Mouse (Mus musculus): ENCODE data around the gene Ccdc85c.

Gene Ccdc85c

GRCm38 (mm10) chr12:108274661-108275507, at the start of gene Ccdc85c:
Ccdc85c (minus strand) TSS chr12:108275425.
- DNase-seq (ENCODE audit: low spot score in 2 of 2) = peak; percentile 31 to 35

GRCm38 (mm10) chr12:108320096-108320495, 44.9 kb upstream of the Ccdc85c start:
- no peak for DNase-seq (ENCODE audit: low spot score in 2 of 2)

- no peak for DNase-seq (ENCODE audit: low spot score in 2 of 2)
These were observed 43.3 kb upstream of the Ccdc85c start for GRCm38 (mm10) chr12:108318499-108318898.

DNA sequence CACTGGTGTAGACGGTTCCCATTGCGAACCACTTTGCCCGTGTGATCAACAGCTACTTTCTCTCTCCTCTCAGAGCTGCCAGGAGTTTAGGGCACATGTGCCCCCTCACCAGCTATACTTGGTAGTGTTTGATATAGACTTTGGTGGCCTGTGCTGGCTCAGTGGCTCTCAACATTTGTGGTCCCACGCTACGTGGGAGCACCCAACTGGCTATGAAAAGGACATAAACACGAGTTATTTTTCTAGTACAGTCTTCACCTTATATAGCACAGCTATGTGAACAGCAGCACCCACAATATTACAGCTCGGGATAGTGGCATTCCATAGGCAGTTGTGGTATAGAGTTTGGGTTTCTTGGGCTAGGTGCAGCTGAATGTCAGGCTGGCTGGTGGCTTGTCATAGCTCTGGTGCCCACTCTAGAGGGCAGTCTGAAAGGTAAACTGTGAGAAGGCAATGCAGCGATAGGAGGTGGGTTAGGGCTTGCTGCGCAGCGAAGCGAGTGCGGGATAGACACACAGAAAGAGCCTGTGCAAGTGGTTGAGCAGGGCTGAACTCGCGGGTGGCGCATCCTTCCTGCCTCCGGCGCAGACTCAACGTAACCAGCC, 42.7 kb upstream of the Ccdc85c start:
- DNase-seq (ENCODE audit: low spot score in 2 of 2) = no peak

- DNase-seq (ENCODE audit: low spot score in 2 of 2) = no peak
These were observed 42.0 kb upstream of the Ccdc85c start for GRCm38 (mm10) chr12:108317201-108317738.

GRCm38 (mm10) chr12:108316655-108317054, 41.4 kb upstream of the Ccdc85c start:
- no peak for DNase-seq (ENCODE audit: low spot score in 2 of 2)

- no peak for DNase-seq (ENCODE audit: low spot score in 2 of 2)
These were observed 40.6 kb upstream of the Ccdc85c start for GRCm38 (mm10) chr12:108315818-108316217.

DNA sequence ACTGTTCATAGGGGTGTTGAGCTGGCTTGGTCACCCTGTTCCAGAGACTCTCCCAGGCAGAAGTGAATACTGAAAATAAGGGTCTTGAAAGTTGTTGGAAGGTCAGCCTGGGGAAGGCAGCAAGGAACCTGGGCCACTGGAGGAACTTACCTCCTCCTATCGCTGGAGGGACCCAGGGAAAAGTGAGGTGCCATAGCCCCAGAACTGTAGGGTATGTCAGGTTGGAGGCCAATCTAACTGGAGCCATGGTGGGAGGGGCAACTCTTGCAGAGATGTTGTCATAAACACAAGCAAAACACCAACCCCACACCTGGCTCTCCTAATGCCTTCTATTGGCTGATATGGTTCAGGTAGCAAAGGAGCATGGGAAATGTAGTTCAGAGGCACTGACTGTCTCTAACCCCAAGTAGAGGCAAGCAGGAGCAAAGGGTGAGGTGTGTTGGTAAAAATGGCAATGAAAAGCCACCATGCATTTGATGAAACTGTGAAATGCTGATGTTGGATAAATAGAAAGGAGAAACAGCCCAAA, 38.1 kb upstream of the Ccdc85c start:
- no peak for DNase-seq (ENCODE audit: low spot score in 2 of 2)

DNA sequence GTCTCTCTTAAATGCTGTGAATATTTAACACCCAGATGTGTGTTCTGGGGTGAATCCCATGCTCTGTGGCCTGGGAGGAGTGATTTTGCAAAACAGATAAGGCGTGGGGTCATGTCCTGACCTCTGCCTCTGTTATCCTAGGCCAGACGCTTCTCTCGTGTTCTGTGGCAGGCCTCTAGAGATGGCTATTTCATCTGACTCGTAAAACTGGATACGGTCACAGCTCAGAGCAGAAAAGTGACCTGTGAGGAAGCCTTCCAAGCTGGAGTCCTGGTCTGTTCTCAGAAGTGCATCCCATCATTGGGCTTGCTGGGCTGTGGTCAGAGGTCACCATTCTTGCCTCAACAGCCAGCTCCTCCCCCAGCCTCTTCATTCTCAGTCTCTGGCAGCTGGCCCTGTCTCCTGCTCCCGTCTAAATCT, 37.2 kb upstream of the Ccdc85c start:
- no peak for DNase-seq (ENCODE audit: low spot score in 2 of 2)

DNA sequence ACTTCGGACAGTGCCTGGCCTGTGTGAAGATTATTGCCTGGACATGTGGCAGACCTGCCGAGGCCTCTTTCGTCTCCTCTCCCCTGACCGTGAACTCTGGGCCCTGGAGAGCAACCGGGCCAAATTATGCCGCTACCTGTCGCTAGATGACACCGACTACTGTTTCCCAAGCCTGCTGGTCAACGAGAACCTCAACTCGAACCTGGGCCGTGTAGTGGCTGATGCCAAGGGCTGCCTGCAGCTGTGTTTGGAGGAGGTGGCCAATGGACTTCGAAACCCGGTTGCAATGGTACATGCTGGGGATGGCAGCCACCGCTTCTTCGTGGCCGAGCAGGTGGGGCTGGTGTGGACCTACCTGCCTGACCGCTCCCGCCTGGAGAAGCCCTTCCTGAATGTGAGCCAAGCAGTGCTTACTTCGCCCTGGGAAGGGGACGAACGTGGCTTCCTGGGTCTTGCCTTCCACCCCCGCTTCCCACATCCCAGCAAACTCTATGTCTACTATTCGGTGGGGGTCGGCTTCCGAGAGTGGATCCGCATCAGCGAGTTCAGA, 36.6 kb upstream of the Ccdc85c start:
- DNase-seq (ENCODE audit: low spot score in 2 of 2) = no peak

DNA sequence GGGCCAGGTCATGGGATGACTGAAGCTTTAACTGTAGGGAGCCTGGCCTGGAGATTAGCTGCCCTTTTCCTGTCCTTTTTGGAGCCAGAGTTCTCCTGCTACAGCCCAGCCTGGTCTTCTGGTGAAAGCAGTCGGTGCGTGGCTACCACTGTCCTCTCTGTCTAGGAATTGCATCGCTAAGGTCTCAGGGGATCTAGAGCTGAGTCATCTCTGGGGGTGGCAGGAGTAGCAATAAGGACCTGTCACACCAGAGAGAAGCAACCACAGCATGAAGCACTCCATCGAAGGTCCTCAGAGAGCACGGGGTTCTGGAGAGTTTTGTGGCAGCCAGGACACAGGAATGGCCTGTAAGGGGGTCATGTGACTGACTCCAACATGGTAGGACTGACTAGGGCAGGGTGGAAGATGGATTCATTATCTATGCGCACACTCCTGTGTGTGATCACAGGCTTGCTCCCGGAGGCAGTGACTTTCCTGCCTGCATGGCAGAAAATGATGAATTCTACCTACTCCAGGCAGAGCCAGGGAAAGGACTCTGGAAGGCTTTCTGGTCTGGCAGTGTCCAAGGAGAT, 35.3 kb upstream of the Ccdc85c start:
- no peak for DNase-seq (ENCODE audit: low spot score in 2 of 2)

- no peak for DNase-seq (ENCODE audit: low spot score in 2 of 2)
These were observed 34.8 kb upstream of the Ccdc85c start for GRCm38 (mm10) chr12:108310041-108310440.

GRCm38 (mm10) chr12:108309116-108309794, 34.0 kb upstream of the Ccdc85c start:
- DNase-seq (ENCODE audit: low spot score in 2 of 2) = no peak

DNA sequence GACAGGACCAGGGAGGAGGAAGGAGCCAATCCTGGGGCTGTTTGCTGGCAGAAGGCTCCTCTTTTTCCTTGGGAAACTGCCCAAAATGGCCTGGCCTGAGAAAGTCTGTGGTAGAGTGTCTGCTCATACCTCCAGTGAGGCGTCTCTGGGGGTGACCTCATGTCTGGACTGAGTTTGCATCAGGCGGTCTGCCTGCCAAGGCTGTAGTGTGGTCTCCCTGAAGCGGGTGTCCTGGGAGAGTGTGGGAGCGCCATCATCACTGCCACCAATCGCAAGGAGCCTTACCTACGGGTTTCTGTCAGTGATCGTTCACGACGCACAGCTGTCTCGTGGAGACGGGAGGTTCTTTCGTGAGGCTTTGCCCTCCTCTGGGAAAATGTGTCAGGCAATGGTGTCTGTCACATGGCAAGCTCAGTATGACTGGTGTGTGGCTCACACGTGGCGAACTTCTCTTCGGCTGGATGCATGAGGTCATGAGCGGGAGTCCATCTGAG, 33.2 kb upstream of the Ccdc85c start:
- DNase-seq (ENCODE audit: low spot score in 2 of 2) = no peak

DNA sequence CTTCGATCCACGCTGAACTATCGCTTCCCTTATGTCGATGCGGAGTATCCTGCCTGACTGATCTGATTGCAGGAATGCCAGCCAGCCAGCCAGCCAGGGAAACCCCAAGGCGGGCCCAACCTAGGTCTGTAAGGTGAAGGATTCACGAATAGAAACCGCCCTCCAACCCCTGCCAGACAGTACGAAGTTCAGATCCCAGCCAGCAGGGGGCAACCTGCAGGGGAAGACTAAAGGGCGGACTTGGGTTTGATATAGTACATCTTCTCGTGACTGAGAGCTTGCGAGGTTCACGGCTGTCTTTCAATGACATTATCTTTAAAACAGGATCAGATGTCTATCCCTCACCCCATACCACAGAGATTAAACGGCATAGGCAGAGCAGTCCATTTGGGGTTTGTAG, 32.3 kb upstream of the Ccdc85c start:
- DNase-seq (ENCODE audit: low spot score in 2 of 2) = peak; percentile 17 to 61

DNA sequence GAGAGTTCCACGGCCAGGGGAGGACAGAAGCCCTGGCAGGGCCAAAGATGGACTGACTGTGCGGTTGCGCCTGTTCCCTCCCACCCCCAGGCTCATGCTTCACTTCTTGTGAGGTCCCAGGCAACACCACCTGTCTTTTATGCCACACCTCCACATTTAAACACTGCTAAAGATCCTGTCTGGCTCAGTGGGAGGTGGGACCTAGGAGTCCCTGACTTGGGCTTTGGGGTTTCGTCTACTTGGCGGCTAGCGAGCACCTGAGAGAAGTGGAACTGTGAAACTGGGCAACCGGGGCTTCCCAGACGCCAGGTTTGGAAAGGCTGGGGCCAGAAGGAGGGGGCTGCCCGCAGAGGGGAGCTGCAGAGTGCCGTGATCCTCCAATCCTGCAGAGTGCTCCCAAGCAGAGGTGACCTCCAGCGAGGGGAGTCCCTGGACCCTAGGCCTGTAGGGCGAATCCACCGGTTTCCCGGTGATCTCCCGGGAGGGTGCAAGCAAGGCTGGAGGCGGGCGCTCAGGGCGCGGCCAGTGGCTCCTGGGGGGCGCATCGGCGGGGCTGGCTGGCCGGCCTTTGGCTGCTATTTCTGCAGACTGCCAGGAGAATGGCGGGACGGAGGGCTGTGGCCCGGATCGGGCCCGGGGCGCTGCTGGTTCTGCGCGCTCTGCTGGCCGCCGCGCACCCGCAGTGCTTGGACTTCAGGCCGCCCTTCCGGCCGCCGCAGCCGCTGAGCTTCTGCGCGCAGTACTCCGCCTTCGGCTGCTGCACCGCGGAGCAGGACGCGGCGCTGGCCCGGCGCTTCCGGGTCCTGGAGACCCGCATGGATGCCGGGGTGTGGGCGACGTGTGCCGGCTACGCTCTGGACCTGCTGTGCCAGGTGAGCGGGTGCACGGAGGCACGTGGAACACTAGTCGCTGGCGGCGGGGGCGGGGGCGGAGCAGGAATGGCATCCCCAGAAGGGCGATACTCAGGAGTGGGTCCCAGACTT, 30.9 kb upstream of the Ccdc85c start, which contains the start of gene Hhipl1:
TSS of gene Hhipl1 (plus strand) at position 459 of the 983 bp plus-strand sequence.
- no peak for DNase-seq (ENCODE audit: low spot score in 2 of 2)

DNA sequence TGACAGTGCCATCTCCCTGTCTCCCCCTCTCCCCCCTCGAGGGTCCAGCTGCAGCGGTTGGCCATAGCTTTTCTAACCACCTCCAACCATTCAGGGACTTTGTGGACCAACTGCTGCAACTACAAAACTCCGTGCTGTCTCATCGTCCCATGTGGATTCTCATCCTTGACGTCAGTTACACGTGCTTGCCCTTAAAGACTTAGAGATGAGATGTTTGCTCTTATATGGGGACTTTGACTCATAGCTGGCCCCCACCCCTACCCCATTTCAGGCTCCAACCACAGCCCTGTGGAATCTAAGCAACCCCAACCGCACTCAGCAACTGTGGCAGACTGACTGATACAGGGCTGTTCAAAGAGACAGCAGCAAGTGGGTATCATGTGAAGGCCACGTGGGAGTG, 29.9 kb upstream of the Ccdc85c start:
- DNase-seq (ENCODE audit: low spot score in 2 of 2) = no peak

DNA sequence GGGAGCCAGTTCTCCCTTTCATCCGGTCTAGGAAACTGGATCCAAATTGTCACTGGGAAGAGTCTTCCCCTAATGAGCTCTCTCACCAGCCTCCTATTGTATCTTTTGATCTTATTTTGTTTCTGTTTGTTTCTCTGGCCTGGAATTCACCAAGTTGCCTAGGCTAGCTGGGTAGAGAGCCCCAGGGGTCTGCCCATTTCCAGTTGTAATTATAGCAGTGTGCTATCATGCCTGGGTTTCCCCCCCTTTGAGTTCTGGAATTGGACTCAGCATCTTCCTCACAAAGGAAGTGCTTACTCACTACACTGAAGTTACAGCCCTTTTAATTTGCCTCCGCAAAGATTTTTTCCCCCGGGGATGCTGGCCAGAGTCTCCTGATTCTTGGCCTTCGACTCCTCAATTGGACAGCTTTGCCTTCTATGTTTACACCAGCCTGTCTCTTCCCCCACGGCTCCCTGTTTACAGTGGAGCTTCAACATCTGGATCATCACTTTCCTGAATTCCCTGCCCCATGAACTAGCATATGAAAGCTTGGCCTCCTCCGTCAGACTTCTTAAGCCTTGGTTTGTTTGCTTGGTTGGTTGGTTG, 28.6 kb upstream of the Ccdc85c start:
- no peak for DNase-seq (ENCODE audit: low spot score in 2 of 2)

GRCm38 (mm10) chr12:108301006-108301405, 25.8 kb upstream of the Ccdc85c start:
- no peak for DNase-seq (ENCODE audit: low spot score in 2 of 2)

- DNase-seq (ENCODE audit: low spot score in 2 of 2) = no peak
These were observed 21.8 kb upstream of the Ccdc85c start for GRCm38 (mm10) chr12:108297033-108297432.

Measured in spleen, postnatal 10 days (tissue).